Mouse (Mus musculus) adrenal gland, postnatal 10 days (tissue): Measurements from ENCODE around the gene Il4i1. TPM values are rescaled to one million over a fixed set of nuclear protein-coding genes. Genes with fewer than 3 reads are reported as not detected.

Experiments
- microRNA-seq: library from miRNA; unstranded; fragments of <30 nt; microRNA quantifications from one replicate; pipeline ENCODE4 v1.2.0, GENCODE M21; 2021
- total RNA-seq, 2 experiments: library from RNA; stranded (reverse); gene quantifications; 2 replicates each; pipeline ENCODE4 v1.2.3; 2021

Gene Il4i1
- total RNA-seq, 2 experiments from 2014 or later: 5.2 TPM

Small RNA genes within 50 kb of the gene (microRNA-seq; reads per million reads assigned to microRNA genes)
- gene Mir707: not detected

Other genes with a start within 250 kb of the Il4i1 start
- 1 to 10 TPM; 3.2 to 3.9 TPM for gene Napsa, start 244.0 kb upstream of the Il4i1 start, total RNA-seq
- gene Kcnc3, start 225.7 kb upstream of the Il4i1 start, total RNA-seq: 1 to 10 TPM; 4.7 to 4.8 TPM
- 1 to 10 TPM; 5.5 to 9.8 TPM for gene Myh14, start 145.5 kb upstream of the Il4i1 start, total RNA-seq
- not detected for gene Izumo2, start 107.6 kb upstream of the Il4i1 start, total RNA-seq
- gene Vrk3, start 68.0 kb upstream of the Il4i1 start, total RNA-seq: 10 to 100 TPM; 34.3 to 40.2 TPM
- under 1 TPM; 0.33 to 0.45 TPM for gene Zfp473, start 65.3 kb upstream of the Il4i1 start, total RNA-seq
- 10 to 100 TPM; 44.3 to 47.1 TPM for gene Nup62, start 299 bp upstream of the Il4i1 start, total RNA-seq
- gene Atf5, start 271 bp downstream of the Il4i1 start, total RNA-seq: 100 to 1,000 TPM; 144 to 202 TPM
- gene Akt1s1, start 32.6 kb downstream of the Il4i1 start, total RNA-seq: 100 to 1,000 TPM in 1 of 2 experiments, 10 to 100 TPM in 1; 92.4 to 109 TPM
- 10 to 100 TPM; 61.9 to 73.1 TPM for gene Tbc1d17, start 32.7 kb downstream of the Il4i1 start, total RNA-seq
- gene Pnkp, start 40.8 kb downstream of the Il4i1 start, total RNA-seq: 10 to 100 TPM; 37.6 to 38.6 TPM
- 100 to 1,000 TPM; 239 to 266 TPM for gene Ptov1, start 53.4 kb downstream of the Il4i1 start, total RNA-seq
- 10 to 100 TPM; 73.7 to 83.7 TPM for gene Med25, start 76.3 kb downstream of the Il4i1 start, total RNA-seq
- gene Fuz, start 79.7 kb downstream of the Il4i1 start, total RNA-seq: 10 to 100 TPM; 19.5 to 24.8 TPM
- gene Ap2a1, start 113.1 kb downstream of the Il4i1 start, total RNA-seq: 10 to 100 TPM; 83.6 to 93.2 TPM
- not detected for gene Tsks, start 126.8 kb downstream of the Il4i1 start, total RNA-seq
- 10 to 100 TPM in 1 of 2 experiments, 1 to 10 TPM in 1; 9.8 to 15.3 TPM for gene Cpt1c, start 158.5 kb downstream of the Il4i1 start, total RNA-seq
- 100 to 1,000 TPM; 254 to 258 TPM for gene Prmt1, start 170.2 kb downstream of the Il4i1 start, total RNA-seq
- gene Irf3, start 181.3 kb downstream of the Il4i1 start, total RNA-seq: 10 to 100 TPM; 80.3 to 89.6 TPM
- gene Bcl2l12, start 182.3 kb downstream of the Il4i1 start, total RNA-seq: 10 to 100 TPM; 15.8 to 16.2 TPM
- 10 to 100 TPM; 69.6 to 81.1 TPM for gene Scaf1, start 200.0 kb downstream of the Il4i1 start, total RNA-seq
- gene Rras, start 201.6 kb downstream of the Il4i1 start, total RNA-seq: 10 to 100 TPM; 57.6 to 60.2 TPM
- gene Prr12, start 236.5 kb downstream of the Il4i1 start, total RNA-seq: 10 to 100 TPM; 36.9 to 51.9 TPM
- 10 to 100 TPM; 39.7 to 45.9 TPM for gene Nosip, start 246.0 kb downstream of the Il4i1 start, total RNA-seq
- gene Prrg2, start 246.3 kb downstream of the Il4i1 start, total RNA-seq: 10 to 100 TPM; 18.5 to 20.0 TPM